ENCODE assay signal across 8 mouse cellular contexts in genomic region chr15:67019194-67019661, GRCm38 (mm10).
DNase-seq lines count a peak whose midpoint lies in the region; ATAC-seq lines count a peak whose summit lies in the region.

No protein-coding gene starts in this region.

- H3K27ac ChIP-seq in neural tube, embryonic 11.5 days (ENCODE audit: low read depth, low read length), result no peak overlapping the region
- H3K27ac ChIP-seq in kidney, embryonic 16.5 days (ENCODE audit: low read length), result peak overlapping the region; percentile 67
- H3K27ac ChIP-seq in midbrain, embryonic 16.5 days (ENCODE audit: low read length), result no peak overlapping the region; the same call in 1 of the 2 replicates

- ATAC-seq in neural tube, embryonic 11.5 days (ENCODE audit: insufficient read depth, low FRiP score, low TSS enrichment), result peak; percentile 31; the same call in 1 of the 2 replicates
- ATAC-seq in kidney, embryonic 16.5 days (ENCODE audit: low FRiP score, low TSS enrichment), result peak; percentile 73
- peak; percentile 76 for ATAC-seq in midbrain, embryonic 16.5 days
- no peak for ATAC-seq in inflammation-experienced regulatory T-cells, adult 6 months

- H3K4me2 ChIP-seq in neural tube, embryonic 11.5 days (ENCODE audit: low read depth), result no peak overlapping the region
- H3K4me2 ChIP-seq in kidney, embryonic 16.5 days (replicated peaks; ENCODE audit: low read depth, low read length), result no peak overlapping the region
- H3K4me2 ChIP-seq in midbrain, embryonic 16.5 days (ENCODE audit: low read length), result no peak overlapping the region

- no peaks in the 10 kb centered on the region for H3K36me3 ChIP-seq in neural tube, embryonic 11.5 days (ENCODE audit: control insufficient read depth, insufficient read depth, low read length)
- H3K36me3 ChIP-seq in kidney, embryonic 16.5 days (ENCODE audit: insufficient read depth, low read length), result 0 out of 2 replicates have a peak, but pooled peaks cover 4% of the 10 kb centered on the region
- no peaks in the 10 kb centered on the region for H3K36me3 ChIP-seq in midbrain, embryonic 16.5 days (ENCODE audit: control insufficient read depth, insufficient read depth, low read length)

- H3K4me1 ChIP-seq in neural tube, embryonic 11.5 days (ENCODE audit: control insufficient read depth, insufficient read depth, low read length), result no peaks in the 10 kb centered on the region
- peaks cover 19% of the 10 kb centered on the region for H3K4me1 ChIP-seq in kidney, embryonic 16.5 days (ENCODE audit: insufficient read depth, low read length)
- H3K4me1 ChIP-seq in midbrain, embryonic 16.5 days (ENCODE audit: control insufficient read depth, insufficient read depth, low read length), result peaks cover 3% of the 10 kb centered on the region; the same call in 1 of the 2 replicates

- no peak for DNase-seq in neural tube, embryonic 11.5 days (ENCODE audit: low spot score)
- DNase-seq in neural tube, embryonic 10.5 days (ENCODE audit: extremely low spot score, low spot score), result no peak
- DNase-seq in gastrocnemius, postnatal 25 days, result peak; percentile 67
- no peak for DNase-seq in urinary bladder, postnatal 36 days (ENCODE audit: low spot score in 2 of 2)
- DNase-seq in spleen, postnatal 14 days (ENCODE audit: low spot score in 2 of 2), result no peak

- H3K27me3 ChIP-seq in neural tube, embryonic 11.5 days (ENCODE audit: control insufficient read depth, insufficient read depth, low read length), result no peaks in the 10 kb centered on the region
- H3K27me3 ChIP-seq in kidney, embryonic 16.5 days (ENCODE audit: insufficient read depth, low read length), result no peaks in the 10 kb centered on the region
- H3K27me3 ChIP-seq in midbrain, embryonic 16.5 days (ENCODE audit: control insufficient read depth, insufficient read depth, low read depth, low read length), result no peaks in the 10 kb centered on the region

- H3K9me3 ChIP-seq in neural tube, embryonic 11.5 days (ENCODE audit: control insufficient read depth, low read length), result no peaks in the 10 kb centered on the region
- H3K9me3 ChIP-seq in kidney, embryonic 16.5 days (ENCODE audit: low read length), result 0 out of 2 replicates have a peak, but pooled peaks cover 3% of the 10 kb centered on the region
- H3K9me3 ChIP-seq in midbrain, embryonic 16.5 days (replicated peaks; ENCODE audit: control insufficient read depth, low read length, poor library complexity, severe bottlenecking), result no peaks in the 10 kb centered on the region; the same call in 1 of the 2 replicates

- H3K4me3 ChIP-seq in neural tube, embryonic 11.5 days (ENCODE audit: low read depth, low read length), result no peak overlapping the region
- H3K4me3 ChIP-seq in kidney, embryonic 16.5 days (ENCODE audit: low read length), result no peak overlapping the region
- no peak overlapping the region for H3K4me3 ChIP-seq in midbrain, embryonic 16.5 days (ENCODE audit: low read depth, low read length)

- 21% methylated on average over 6 of the region's 6 CpGs for WGBS in neural tube, embryonic 11.5 days
- 7% methylated on average over 6 of the region's 6 CpGs for WGBS in kidney, embryonic 16.5 days
- 31% methylated on average over 6 of the region's 6 CpGs for WGBS in midbrain, embryonic 16.5 days

- no peak overlapping the region for H3K9ac ChIP-seq in neural tube, embryonic 11.5 days (ENCODE audit: low read length)
- H3K9ac ChIP-seq in kidney, embryonic 16.5 days (replicated peaks; ENCODE audit: low read length), result no peak overlapping the region
- no peak overlapping the region for H3K9ac ChIP-seq in midbrain, embryonic 16.5 days (ENCODE audit: low read depth, low read length)
